Mouse (Mus musculus) spleen, embryonic (tissue): ENCODE results near the gene Dgat2.

ENCODE experiments used
- CTCF ChIA-PET: fragments of 350-600 bp; sonication (Branson Sonifier 250); formaldehyde crosslinking; loops from one replicate; lab custom pipeline; 2022; lab: Charles Lee

Gene Dgat2

DNA sequence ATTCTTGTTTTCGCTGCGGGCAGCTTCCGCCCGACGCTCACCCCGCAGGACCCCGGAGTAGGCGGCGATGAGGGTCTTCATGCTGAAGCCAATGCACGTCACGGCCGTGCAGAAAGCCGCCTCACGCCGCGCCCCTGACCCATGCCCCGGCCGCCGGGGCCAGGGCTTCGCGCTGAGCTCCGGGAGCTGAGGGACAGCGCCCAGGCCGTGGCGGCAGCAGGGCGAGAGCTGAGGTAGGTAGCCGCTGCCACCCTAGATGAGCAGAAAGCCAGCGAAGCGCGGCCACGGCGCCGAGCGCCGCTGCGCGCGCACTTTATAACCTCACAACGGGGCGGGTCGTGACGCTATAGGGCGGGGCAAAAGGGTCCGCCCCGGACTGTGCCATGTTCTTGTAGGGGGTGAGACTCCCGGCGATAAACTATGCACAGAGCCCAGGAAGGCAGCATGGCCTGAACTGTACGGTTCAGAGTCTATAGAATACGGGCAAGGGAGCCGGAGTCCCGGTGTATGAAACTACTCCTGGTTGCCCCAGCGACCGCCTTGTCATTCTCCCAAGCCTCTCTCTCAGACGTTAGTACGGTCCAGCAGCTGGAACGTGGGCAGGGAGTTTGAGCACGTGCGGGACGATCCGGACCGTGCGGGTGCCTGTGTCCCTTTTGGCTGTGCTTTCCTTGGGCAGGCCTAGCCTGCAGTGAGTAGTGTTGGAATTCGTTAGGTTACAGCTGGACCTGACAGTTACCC, at the start of gene Dgat2:
Dgat2 (minus strand) TSS at position 288 of the 741 bp plus-strand sequence.
- CTCF ChIA-PET, result interaction anchor here (0.6 kb wide), 1 partner anchor 359 kb away, joined by 11 read pairs; no protein-coding TSS in a partner anchor

DNA sequence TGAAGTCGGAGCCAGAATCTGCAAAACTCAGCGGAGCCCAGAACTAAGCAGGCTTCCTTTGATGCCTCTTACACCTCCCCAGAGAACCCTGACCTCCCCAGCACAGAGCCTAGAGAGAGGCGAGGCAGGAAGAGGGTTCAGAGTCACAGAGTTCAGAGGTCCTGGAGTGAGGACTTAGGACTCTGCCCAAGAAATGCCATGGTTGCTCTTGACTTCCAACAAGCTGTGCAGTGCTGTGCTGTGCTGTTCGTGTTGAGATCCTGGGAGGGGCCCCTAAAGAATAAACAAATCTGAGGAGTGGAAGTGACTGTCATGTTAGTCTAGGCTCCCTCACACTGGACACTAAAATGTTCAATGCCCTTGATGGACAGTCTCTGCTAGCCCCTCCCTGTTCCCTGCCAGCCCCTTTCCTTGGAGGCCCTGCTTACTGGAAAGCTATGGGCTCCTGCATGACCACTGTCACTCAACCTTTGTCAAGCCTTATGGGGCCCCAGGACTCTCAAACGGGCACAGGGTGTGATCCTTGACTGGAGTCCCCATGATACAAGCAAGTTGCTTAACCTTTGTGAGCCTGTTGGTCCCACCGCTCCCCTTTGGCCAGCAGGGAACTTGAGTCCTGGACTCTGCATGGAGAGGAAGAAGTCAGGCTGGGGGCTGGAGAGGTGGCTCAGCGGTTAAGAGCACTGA, 47.7 kb upstream of the Dgat2 start:
- CTCF ChIA-PET, result no interaction called here

DNA sequence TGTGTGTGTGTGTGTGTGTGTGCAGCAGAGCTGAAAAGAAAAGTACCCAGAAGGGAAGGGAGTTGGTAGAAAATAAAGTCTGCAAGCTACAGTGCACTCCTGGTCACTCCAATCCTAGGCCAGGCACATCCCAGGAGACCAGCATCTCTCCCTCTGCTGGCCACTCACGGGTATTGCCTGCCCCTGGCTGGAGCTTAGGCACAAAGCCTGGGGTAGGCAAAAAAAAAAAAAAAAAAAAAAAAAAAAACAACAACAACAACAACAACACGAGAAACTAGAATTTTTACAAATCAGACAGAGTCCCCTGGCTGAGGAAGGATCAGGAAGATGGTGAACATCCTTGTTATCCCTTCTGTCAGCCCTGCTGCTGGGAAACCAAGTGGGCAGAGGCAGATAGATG, 46.9 kb upstream of the Dgat2 start:
- CTCF ChIA-PET, result interaction anchor here (0.7 kb wide), 1 partner anchor 25 kb away, joined by 6 read pairs; no protein-coding TSS in a partner anchor

- CTCF ChIA-PET, result no interaction called here
These were observed 46.3 kb upstream of the Dgat2 start for GRCm38 (mm10) chr7:99228825-99229224.

DNA sequence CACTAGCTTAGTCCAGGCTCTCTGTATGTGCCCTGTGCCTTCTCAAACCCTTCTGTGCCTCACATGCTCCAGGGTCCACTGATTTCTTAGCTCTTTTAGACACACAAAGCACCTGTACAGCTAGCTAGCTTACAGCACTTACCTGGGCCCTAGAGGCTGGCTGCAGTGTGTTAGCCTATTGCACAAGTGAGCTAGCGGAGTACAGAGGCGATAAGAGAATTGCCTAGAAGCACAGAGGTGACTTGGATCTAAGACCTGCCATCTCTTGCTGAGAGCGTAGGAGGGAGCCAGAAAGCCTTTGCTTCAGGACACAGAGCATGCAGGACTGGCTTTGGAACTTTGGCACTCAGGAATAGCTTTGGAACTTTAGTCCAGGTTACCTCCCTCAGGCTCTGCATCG, 44.7 kb upstream of the Dgat2 start:
- CTCF ChIA-PET, result no interaction called here

DNA sequence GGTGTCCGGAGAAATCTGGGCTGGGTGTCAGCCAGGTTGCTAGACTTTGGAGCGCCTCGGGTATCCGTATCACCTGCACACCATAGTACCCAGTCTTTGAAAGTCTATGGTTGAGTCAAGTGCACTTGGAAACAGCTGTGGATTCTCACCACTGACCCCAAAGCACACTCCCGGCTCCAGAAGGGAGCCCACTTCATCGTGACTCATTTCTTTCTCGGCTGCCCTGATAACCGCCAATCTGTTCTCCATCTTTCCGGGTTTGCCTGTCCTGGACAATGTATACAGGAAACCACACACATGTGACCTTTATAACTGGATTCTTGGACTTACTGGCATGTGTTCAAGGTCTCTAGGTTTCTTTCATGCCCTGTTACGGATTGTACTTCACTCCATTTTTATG, 44.1 kb upstream of the Dgat2 start:
- CTCF ChIA-PET, result no interaction called here

DNA sequence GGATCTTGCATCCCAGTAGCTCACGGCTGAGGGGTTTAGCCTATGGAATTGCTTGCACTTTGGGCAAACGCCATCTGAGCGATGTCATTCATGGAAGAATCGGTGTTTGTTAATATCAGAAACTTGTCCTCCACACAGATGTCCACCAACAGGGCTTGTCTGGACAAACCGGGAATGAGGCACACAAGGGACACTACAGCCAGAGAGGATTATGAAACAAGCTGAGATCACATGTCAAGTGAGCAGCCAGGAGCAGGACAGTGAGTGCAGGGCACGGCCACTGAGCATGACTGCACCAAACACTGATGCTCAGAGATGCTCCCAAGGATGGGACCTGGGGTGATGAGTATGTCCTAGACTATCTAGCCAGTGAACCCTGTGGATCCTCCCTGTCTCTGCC, 42.9 kb upstream of the Dgat2 start:
- CTCF ChIA-PET, result no interaction called here

- CTCF ChIA-PET, result no interaction called here
These were observed 42.2 kb upstream of the Dgat2 start for GRCm38 (mm10) chr7:99224648-99225190.

DNA sequence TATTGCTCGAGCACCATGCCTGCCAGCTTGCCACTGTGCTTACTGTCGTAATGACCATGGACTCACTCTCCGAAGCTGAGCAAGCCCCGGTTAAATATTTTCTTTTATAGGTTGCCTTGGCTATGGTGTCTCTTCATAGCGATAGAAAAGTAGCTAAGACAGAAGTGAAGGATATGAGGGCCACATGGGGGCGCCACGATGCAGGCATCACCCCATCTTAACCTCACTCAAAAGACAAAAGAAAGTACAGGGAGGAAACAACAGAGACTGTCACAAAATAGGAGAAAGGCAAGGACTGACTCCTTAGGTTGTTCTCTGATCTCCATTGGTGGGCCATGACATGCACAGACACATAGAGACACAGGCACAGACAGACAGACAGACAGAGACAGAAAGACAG, 41.7 kb upstream of the Dgat2 start:
- CTCF ChIA-PET, result no interaction called here

DNA sequence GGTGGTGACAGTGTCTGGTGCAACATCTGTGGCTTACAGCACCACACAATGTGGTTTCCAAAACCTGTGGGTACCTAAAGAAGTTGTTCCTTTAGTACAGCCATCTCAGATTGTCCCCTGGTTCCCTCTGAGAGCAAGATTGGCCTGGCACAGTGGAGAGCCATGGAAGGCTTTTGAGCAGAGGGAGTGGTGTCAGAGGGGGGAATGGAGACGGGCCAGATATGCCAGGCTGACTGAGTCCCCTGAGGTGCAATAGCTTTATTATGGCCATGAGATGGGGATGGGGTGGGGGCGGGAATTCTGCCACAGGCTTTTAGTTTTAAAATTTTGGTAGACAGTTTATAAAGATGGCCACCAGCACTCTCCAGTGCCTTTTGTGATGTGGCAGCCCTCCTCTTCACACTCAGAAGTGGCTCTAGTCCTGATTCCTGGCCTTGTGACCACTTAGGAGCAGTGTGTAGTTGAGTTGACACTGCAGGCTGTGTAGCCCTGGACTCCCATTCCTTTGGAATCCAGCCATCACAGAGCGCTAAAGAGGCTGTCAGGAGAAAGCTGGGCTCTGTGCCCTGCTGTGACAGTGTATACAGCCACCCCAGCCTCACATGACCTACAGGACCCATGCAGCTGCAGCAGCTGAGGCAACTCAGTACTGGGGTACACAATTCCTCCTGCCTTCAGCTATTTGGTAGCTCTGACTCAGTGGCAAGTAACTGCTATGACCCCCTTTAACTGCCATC, 35.0 kb upstream of the Dgat2 start:
- CTCF ChIA-PET, result no interaction called here

- CTCF ChIA-PET, result no interaction called here
These were observed 32.9 kb upstream of the Dgat2 start for GRCm38 (mm10) chr7:99215347-99215855.

- CTCF ChIA-PET, result no interaction called here
These were observed 32.2 kb upstream of the Dgat2 start for GRCm38 (mm10) chr7:99214621-99215185.

GRCm38 (mm10) chr7:99213686-99214085, 31.2 kb upstream of the Dgat2 start:
- CTCF ChIA-PET, result no interaction called here

- CTCF ChIA-PET, result no interaction called here
These were observed 30.5 kb upstream of the Dgat2 start for GRCm38 (mm10) chr7:99213056-99213455.

- CTCF ChIA-PET, result no interaction called here
These were observed 26.2 kb upstream of the Dgat2 start for GRCm38 (mm10) chr7:99208704-99209103.

GRCm38 (mm10) chr7:99206364-99206763, 23.8 kb upstream of the Dgat2 start:
- CTCF ChIA-PET, result no interaction called here

DNA sequence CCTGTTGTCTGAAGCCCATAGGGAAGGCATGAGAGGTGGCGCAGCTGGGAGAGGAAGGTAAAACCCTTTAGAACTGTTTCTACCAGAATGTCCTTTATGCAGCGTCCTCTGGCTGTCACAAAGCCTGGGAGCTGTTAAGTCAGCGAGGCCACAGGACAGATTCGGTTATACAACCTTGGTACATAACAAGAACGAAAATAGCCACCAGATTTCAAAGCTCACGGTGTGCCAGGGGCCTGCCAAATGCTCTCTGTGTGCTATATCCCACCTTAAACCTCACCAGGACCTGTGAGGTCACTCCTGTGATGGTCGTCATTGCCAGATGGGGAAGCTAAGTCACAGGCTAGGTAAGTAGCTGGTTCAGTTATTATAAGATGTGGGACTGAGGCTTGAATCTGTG, 19.6 kb upstream of the Dgat2 start:
- CTCF ChIA-PET, result interaction anchor here (0.6 kb wide), 1 partner anchor 15 kb away, joined by 4 read pairs; no protein-coding TSS in a partner anchor

GRCm38 (mm10) chr7:99200290-99200689, 17.8 kb upstream of the Dgat2 start:
- CTCF ChIA-PET, result no interaction called here

- CTCF ChIA-PET, result no interaction called here
These were observed 17.1 kb upstream of the Dgat2 start for GRCm38 (mm10) chr7:99199451-99200175.

DNA sequence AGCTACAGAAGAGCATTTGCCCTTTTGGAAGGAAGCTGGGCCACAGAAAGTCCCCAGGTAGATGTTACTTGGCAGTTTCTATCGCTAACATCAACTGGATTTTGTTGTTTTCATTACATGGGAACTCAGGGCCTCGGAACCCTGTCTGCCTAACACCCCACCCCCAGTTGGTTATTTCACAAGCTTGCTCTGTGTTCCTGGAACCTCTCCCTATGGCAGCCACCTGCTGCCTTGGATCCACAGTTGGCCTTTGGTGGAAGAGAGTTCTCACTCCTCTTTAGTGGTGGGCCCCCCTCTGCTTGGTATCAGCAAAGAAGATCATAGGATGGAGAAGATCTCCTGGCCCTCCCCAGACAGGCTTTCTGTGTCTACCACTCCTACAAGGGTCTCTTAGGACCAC, 16.3 kb upstream of the Dgat2 start:
- CTCF ChIA-PET, result no interaction called here

GRCm38 (mm10) chr7:99194511-99194910, 12.0 kb upstream of the Dgat2 start:
- CTCF ChIA-PET, result no interaction called here
